Mouse (Mus musculus) large intestine, adult 2 months (tissue): ENCODE measurements at regions not wholly inside any gene's neighbourhood (a gene's known extent, or its start where the extent isn't known, plus 50 kb on each side); places are given as distances from the start of the nearest gene placed in this dataset.

Experiments used
- DNase-seq: peaks from one replicate; pipeline ENCODE4 v3.0.0-alpha.2; 2012; ENCODE audit warnings: low read depth, low spot score
- WGBS: fragments of 180-500 bp; shearing (Covaris S2); methylation state at CpG from one replicate; pipeline ENCODE4 v1.1.7; 2018; 5-methylcytosine and 5-hydroxymethylcytosine counted together

DNA sequence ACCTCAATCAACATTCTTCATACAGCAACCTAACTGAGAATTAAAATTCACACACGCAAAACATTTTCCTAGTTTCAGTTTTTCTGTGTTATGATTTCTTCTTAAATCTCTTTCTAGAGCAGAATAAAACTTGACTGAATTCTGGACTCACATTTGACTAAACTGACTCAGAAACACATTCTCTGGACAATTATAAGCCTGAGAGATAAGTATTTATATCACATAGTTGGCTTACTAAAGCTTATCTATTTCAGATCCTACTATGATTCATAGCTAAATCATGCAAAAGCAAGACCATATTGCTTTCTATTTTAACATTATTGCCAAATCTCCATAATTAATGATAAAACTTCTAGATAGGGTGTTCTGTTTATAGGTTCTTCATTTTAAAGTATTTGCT, 529.5 kb upstream of the Sox9 start:
- DNase-seq: no peak
- 85% methylated on average over 1 of the region's 1 CpGs for WGBS

DNA sequence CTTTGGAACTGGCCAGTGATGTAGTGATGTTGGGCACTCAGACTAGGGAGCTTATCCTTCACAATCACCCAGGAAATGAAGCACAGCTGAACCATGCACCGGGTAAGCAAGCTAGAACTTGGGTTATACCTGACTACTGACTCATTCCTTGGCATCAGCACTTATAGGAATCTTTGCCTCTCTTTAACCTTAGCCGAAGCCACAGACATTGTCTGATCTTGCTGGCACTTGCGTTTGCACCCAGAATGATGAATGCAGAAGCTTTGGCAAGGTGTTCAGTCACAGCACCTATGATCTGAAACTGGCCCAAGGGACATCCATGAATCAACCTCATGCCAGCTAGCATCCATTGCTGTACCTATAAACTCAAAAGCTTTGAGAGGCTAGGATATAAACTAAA, 529.0 kb upstream of the Sox9 start:
- DNase-seq: no peak
- WGBS: 93% methylated on average over 3 of the region's 3 CpGs

DNA sequence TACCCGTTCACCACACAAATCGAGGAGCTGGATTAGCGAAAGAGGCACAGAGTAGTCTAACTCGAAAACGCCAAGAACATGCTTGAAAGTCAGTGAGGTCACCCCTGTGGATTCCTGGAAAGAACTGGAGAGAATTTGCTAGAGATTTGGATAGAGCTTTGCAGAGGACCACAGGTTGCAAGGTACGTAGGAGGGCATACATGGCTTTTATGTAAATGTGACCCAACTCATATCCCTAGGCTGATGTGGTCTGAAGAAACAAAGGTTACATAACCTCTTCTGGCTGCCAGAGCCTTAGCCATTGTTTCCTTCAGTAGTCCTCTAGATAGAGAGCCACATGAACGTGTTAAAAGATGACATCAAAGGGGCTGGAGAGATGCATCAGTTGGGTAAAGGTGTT, 525.7 kb upstream of the Sox9 start:
- 92% methylated on average over 7 of the region's 7 CpGs for WGBS
- no peak for DNase-seq

DNA sequence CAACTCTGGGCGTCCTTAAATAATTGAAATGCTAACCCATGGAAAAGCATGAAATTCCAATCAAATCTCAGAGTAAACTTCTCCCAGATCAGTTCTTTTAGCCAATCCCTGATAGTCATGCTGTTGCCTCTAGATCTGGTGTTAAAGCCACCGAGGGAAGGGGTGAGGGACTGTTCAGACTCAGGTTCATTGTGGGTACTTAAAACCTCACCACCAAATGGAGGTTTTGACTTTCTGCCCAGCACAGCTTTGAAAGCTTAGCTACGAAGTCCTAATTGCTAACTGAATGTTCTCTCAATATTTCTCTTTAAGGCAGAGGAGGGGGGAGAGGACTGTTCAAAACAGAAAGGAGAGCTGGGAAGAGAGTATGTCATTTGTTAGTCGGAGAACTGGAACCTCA, 517.9 kb upstream of the Sox9 start:
- no peak for DNase-seq
- WGBS: 73% methylated on average over 4 of the region's 4 CpGs

DNA sequence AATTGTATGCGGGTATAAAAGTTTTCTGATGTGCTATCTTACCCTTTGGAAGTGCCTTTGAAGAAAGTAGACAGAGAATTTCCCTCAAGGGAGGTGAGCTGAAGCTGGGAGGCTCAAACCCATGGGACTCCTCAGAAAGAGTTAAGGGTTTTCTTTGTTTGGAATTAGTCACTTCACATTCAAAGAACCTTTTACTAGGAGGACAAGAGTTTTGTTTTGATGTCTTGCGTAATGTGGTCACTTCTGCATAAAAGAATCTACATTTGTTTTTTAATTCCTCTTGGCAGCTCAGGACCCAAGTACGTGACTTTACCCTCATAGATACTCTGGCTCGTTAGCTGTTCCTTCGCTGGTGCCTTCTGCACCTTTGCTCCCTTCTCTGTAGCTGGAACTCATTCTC, 511.1 kb upstream of the Sox9 start:
- WGBS: 72% methylated on average over 5 of the region's 5 CpGs

DNA sequence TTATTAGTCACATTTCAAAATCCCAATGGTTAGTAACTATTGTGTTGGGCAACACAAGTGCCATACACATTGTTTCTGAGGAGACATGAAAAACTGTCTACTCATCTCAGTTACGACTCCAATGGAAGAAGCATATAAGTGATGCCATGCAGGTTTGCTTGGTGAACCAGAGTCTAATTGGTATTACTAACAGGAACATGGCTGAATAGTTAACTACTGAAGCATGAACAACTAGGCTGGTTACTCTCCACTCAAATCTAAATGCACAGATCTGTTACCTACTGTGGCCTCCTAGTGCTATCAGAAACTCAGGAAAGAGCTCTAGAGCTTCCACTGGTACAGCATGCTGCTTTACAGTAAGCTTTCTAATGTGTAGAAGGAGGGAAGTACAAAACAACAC, 503.5 kb upstream of the Sox9 start:
- WGBS: 95% methylated on average over 1 of the region's 1 CpGs
- no peak for DNase-seq

More for the DNA sequence above, 511.1 kb upstream of the Sox9 start:
- DNase-seq: no peak

DNA sequence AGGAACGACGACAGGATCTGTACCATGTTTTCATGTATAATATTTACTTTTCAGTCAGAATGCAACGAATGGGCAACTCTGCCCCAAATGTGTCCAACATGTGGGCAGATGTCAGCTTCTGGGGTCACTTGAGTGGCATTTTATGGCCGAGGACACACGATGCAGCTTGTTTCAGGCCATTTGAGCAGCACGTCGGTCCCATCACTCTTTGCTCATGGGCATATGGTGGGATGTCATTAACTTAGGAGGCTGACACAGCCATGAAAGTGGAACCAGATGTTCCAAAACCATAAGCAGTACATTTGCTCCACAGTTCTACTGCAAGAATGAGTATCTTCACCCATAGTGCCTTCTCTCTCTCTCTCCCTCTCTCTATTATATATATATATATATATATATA, 499.1 kb upstream of the Sox9 start:
- 76% methylated on average over 7 of the region's 7 CpGs for WGBS
- DNase-seq: no peak

DNA sequence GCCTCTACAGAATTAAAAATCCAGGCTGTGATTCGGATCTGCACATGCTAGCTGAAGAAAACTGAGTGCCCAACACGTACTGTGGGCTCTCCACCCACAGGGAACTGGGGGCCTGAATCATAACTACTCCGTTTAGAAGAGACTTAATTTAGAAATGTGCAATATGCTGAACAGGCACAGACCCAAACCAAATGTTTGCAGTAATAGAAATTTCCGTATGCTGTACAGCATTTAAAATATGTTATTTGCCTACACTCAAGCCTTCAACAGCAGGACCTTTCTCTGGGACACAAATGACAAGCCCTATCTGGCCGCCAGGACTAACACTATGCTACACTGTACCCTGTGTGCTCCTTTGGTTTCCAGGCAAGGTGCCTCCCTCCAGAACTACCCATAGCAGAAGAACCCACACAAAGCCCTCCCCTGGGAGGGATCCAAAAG, 483.1 kb upstream of the Sox9 start:
- WGBS: 71% methylated on average over 5 of the region's 5 CpGs
- no peak for DNase-seq

DNA sequence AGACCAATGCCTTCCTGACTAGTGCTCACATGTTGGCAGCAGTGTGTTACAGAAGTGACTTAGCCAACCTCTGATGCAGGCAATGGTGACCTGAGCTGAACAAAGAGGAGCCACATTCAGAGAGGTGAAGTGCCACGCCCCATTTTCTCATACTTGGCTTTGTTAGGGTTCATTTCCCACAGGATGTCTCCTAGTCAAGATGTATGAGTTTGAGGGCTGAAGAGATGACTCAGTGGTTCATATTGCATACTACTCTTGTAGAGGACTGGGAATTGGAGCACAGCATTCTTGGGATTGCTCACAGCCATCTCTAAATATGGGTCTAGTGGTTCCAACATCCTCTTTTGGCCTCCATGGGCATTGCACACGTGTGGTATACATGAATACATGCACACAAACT, 478.9 kb upstream of the Sox9 start:
- 74% methylated on average over 2 of the region's 2 CpGs for WGBS
- no peak for DNase-seq

DNA sequence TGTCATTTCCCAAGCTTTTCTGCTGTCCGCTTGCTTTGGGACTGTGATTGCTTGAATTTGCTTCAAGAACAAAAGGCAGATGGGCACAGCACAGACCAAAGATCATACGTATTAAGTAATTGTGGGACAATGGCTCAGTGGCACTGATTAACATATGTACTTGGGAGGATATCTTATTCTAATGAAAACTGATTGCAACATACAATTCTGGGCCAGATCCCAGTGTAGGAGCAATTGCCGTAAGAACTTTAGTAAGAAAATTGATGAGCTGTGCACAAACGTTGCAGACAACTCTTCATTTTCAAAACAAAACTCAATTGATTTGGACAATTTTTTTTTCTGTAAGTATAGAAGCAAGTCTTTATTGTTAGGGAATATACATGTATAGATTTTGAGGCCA, 456.2 kb upstream of the Sox9 start:
- DNase-seq: no peak
- WGBS: 93% methylated on average over 4 of the region's 4 CpGs

DNA sequence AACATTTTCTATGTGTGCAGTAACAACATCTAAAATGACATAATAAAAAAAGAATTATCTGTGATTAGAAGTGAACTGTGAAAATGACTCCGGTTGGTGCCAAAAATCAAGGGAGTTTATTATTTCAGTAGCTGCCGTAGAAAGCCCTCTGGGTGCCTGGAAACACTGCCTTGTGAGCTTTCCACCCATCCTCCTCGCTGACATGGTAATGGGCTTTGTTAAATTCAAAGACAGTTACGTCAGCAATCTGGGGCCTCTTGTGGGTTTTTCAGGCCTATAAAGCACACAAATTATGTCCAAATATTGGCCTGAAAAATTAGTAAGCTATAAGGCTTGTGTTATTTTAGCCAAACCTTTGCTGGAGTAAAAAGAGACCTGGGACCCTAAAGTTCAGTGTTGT, 454.4 kb upstream of the Sox9 start:
- 31% methylated on average over 4 of the region's 4 CpGs for WGBS
- DNase-seq: no peak

DNA sequence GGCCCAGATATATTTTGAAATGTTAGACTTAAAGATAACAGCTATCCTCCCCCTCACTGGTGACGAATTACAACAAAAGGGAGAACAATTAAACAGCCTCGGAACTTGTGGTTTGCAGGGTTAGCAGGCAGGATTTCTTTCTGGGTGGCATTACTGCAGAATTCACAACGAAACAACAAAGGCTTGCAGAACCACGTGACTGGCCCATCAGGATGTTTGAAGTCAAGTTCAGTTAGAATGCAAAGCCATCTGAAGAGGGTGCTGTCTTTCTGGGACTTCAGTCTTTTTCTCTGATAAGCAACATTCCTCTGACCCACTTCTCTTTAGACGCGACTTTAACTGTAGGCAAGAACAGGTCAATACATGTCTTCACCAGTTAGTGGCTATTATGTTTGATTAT, 436.9 kb upstream of the Sox9 start:
- no peak for DNase-seq
- 40% methylated on average over 6 of the region's 6 CpGs for WGBS

DNA sequence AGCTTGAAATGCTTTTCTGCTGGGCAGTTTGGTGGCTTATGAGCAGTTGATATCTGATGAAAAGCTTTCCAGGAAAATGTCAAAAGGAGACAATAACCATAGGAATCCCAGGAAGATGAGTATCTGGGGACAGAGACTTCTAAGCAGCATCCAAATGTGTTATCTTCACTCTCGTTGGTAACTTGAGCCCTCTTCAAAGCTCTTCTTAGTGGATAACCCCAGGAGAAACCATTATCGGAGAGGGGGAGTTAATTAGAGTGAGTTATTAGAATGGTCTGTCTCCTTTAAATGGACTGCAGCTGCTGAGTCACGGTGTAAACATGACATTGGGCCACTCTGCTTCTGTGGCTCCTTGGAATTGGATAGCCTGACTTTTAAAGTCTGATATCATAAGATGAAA, 436.4 kb upstream of the Sox9 start:
- WGBS: 16% methylated on average over 3 of the region's 3 CpGs

DNA sequence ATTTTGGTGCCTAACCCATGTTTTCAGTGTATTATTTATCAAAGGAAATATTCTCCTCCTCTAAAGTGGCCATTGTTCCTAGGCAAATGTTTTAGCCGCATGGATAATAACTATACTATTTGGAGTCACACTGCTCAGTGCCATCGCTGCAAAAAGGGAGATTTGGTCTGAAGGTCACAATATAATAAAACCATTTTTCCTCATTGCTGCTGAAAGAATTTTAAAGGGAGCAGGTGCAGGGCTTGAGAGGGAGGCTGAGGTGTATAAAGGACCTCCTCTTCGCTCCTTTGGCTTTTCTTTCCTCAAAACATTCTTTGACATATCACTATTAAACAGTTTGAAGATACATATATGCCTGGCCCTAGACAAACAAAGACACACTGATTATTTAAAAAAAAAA, 435.9 kb upstream of the Sox9 start:
- DNase-seq: no peak
- WGBS: 34% methylated on average over 3 of the region's 3 CpGs

More for the DNA sequence above, 436.4 kb upstream of the Sox9 start:
- no peak for DNase-seq

DNA sequence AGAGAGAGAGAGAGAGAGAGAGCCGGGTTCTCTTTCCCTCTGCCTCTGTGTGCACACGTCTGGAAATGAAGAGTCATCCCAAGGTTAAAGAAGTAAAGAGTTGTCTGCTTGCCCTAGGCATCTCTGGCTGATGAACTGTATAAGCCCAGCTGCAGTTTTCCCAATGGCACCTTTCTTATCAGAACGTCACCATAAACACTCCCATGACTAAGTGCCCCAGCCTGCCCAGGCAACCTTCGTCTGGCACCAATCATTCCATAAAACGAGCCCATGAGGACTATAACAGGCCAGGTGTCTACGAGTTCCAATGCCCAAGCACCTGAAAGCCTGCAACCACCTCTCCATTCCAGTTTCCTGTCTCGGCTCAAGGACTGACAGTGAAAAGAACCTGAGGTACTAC, 435.5 kb upstream of the Sox9 start:
- no peak for DNase-seq
- WGBS: 20% methylated on average over 7 of the region's 7 CpGs

DNA sequence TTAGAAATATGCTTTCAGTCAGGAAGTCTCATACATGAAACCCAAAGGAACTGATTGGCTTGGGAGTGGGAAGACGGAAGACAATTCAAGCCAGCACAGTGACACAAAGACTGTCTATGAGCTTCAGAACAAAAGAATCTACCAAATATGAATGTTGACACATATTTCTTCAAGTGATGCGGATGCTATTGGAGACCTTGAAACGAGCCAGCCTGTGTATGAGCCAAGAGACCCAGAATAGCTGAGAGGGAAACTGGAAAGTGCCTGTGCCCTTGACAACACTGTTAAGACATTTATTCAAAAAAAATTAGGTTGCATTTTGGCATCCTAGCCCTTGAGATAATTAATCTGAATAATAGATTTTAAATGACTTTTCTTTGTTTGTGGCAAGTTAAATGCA, 426.7 kb upstream of the Sox9 start:
- no peak for DNase-seq
- 92% methylated on average over 3 of the region's 3 CpGs for WGBS

DNA sequence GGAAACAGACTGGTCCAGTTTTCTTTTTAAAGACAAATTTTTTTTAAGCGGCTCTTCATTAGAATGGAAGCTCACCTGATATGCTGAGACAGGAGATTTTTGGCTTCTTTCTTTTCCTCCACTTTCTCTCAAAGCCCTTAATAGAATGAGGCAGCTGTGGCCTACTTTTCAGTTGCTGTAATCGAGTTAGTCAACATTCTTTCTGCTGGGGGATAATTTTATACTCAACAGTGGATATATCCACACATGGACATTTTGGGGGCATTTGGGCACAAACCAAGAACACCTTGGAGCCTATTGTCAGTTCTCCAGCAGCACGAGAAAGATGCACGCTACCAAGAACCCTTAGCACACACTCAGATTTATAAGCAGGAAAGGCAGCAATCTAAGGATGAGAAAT, 415.3 kb upstream of the Sox9 start:
- 91% methylated on average over 4 of the region's 4 CpGs for WGBS
- no peak for DNase-seq

DNA sequence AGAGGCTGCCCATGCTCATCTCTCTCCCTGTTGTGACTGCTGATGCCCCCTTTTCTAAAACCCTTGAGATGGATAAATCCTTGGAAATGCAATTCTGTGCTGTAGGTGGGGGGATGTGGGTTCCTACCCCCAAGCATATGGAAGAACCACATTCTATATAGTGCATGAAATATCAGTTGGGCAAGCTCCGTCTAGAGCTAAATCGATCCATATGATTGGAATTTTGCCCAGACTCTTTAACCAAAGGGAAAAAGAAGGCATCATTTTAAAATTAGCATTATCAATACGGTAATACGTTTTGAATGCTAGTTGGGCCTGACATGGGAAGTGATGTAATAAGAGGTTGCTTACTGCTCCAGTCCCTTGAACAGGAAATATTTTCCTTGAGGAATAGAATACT, 411.1 kb upstream of the Sox9 start:
- WGBS: 91% methylated on average over 4 of the region's 4 CpGs
- DNase-seq: no peak

DNA sequence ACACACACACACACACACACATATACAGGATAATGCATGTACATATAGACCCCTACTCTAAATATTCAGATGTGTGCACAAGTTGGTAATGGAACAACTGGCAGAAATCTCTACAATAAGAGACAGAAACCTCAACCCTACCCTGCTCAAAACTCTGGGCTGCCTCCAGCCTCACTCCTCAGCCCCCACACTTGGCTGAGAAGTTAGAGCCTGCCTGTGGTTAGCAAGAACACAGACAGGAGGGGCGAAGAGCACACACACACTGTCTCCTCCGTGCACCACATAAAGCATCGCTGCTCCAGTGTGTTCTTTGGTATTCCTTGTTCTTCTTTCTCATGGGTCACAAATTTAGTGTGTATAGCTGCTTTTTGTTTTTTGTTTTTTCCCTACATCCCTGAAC, 382.0 kb upstream of the Sox9 start:
- DNase-seq: no peak
- 92% methylated on average over 3 of the region's 3 CpGs for WGBS

DNA sequence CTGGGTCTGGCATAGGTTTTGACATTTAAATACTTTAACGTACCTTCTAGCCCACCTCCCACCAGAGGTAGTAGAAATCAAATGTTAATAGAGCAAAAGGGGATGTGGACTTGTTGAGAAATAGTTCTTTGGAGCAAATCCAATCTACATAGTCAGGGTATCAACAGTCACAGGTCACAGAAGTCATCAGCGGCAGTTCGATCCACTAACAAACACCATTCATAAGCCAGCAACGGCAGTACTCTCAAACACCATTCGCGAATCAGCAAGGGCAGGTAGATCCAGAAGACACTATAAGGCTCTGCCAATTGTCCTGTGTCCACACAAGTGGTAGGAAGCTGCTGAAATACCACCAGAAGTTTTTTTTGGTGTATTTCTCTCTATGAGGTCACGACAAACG, 374.3 kb upstream of the Sox9 start:
- WGBS: 92% methylated on average over 8 of the region's 8 CpGs
- no peak for DNase-seq

DNA sequence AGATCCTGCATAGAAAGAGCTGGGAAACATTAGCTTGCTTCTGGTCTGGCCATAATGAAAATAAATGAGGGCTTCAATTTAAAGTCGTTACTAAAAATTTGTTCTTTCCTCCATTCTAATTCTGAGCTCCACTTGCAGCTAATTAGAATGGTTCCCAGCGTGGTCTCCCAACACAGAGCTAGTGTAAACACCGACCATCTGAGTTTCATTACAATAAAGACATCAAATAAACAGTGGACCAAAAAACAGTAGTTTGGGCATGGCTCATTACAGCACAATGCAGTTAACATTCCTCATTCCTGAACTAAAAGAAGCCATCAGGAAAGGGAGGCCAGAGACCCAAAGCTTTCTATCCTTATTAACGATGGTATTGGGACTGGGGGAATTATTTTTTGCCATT, 369.6 kb upstream of the Sox9 start:
- WGBS: 53% methylated on average over 4 of the region's 4 CpGs
- DNase-seq: no peak

DNA sequence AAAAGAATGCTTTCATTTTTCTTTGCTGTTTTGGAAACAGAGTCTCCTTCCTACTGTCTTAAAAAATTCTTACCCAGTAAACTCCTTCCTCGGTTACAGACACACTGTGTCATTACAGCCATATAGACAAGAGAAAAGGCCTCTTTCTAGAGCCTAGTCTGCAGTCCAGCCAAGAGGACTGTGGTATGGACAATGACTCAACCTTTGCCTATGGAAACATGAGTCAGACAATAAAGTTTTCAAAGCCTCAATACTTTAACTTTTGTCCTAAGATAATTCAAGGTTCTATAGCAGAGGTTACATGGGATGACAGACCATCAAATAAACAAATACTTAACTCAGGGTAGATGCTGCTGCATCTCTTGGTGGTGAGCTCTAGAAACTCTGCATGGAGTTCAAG, 339.4 kb upstream of the Sox9 start:
- no peak for DNase-seq
- WGBS: 65% methylated on average over 1 of the region's 1 CpGs

DNA sequence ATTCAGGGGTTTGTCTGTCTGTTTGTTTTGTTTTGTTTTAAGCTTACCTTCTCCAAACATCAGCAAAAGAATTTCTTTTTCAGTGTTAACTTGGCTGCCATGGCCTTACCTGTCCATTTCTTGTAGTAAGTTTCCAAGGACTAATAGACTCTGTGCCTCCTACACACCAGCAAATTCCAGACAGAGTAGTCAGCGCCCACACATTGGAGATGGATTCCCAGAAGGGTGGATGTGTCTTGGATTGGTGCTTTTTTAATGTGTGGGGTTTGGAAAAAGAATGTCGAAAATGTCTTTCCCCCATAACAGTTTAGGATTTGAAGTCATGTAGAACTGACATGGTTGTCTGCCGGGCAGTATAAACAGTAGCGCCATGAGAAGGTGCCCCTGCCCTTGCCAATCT, 338.1 kb upstream of the Sox9 start:
- WGBS: 83% methylated on average over 4 of the region's 4 CpGs
- no peak for DNase-seq
